Mouse (Mus musculus) gastrocnemius, postnatal 25 days (tissue): ENCODE results near the gene Ica1. TPM values are rescaled to one million over a fixed set of nuclear protein-coding genes. Genes with fewer than 3 reads are reported as not detected.

Experiments
- DNase-seq: peaks from one replicate; pipeline ENCODE4 v3.0.0; 2022
- total RNA-seq, 2 experiments: library from RNA; stranded (reverse); gene quantifications; 1 replicate in 1 of 2; 2 replicates in 1 of 2; pipeline ENCODE4 v1.2.3; 2021

Gene Ica1
- total RNA-seq, 2 experiments from 2014 or later = 0.70 to 1.6 TPM

DNA sequence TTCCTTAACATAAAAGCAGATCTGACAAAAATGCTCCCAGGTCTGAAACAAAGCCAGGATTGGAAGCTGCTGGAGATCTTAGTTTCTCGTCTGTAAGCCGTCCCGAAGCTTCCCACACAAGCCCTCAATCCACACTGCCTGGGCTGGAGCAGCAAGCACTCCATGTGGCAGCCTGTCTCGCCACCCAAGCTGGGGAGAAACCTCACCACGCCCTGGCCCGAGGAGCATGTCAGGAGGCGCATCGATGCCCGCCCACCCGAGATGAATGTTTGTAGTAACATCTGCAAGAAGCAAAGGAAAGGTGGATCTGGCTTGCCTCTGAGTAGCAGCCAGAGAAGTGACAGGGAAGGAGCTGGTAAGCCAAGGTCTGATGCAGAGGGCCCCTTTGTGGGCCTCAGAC lies 133.6 kb downstream of the Ica1 start:
- no peak for DNase-seq

DNA sequence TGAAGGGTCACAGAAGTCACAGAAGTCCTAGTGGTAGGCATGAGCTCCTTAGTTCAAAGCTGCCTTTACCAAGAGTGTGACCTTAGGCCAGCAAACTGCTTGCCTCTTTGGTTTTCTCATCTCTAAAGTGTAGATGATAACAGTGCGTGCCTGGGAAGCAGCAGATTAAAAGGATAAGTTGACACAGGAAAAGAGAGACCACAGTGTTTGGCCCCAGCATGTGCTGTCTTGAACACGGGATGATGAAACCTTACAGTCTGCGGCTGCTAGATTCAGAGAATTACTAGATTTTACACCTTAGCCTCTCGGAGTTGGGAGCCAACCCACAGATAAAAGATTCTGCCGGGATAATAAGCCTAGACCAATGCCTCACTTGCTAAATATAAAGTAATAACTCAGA lies 137.4 kb downstream of the Ica1 start:
- DNase-seq = no peak

DNA sequence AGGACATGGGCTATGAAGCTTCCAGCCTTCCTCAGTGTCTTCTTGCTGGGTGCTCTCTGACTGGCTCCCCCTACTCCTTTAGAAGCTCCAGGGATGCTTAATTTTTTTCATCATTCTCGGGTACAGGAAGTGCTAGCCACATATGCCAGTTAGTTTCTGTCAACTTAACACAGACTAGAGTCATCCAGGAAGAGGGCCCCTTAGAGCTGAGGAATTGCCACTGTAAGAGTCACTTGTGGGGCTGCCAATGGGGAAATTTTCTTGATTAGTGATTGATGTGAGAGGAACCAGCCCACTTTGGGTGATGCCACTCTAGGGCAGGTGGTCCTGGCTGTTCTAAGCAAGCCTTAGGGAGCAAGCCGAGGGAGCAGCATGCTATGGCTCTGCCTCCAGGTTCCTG lies 138.8 kb downstream of the Ica1 start:
- DNase-seq = no peak

DNA sequence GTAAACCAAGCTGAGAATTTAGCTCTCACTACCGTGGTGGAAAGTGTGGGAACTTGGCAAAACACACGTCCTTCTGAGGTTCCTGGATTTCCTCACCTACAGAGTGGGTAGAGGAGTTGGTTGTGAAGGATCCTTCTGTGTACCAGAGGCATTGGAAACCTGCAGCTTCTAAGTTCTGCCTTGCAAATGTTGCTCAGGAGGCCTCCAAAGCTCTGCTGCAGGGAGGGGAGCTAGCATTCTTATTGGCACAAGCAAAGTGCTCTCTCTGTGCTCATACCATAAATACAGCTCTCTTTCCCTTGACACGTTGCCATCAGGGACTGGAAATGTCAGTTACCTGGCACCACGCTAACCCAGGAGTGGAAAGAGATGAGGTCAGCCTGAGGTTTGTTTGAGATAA lies 139.4 kb downstream of the Ica1 start:
- DNase-seq = no peak

DNA sequence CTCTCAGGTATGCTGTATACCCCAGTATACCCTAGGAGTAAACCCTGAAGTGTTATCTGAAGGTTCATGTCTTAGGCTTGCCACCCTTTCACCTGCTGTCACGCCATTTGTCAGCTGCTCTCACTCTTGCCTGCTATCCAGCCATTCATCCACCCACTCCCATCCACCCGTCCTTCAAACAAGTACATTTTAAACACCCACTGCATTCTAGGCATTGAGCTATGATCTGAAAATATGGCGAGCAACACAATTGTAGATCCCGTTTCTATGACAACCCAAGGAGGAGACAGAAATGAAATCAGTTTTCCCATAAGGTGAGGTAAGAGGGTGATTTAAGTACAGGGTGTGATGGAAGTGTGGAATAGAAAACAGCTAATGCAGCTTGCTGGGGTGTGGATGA lies 140.2 kb downstream of the Ica1 start:
- DNase-seq = no peak

DNA sequence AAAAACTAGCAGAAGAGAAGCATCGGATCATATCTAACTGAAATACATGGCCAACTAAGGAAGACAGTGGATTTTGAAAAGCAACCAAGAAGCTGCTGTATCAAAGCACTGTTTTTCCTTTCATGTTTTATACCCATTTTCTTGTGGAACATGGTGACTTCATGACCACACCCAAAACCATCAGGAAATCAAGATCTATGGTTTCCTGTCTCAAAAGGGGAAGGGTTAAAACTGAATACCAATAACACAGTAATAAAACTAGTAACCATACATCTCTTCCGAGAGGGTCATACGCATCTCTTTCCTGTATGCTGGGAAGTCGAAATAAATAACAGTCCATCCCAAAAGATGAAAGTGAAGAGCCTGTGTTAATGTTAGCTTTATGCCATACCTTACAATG lies 145.6 kb downstream of the Ica1 start:
- no peak for DNase-seq

DNA sequence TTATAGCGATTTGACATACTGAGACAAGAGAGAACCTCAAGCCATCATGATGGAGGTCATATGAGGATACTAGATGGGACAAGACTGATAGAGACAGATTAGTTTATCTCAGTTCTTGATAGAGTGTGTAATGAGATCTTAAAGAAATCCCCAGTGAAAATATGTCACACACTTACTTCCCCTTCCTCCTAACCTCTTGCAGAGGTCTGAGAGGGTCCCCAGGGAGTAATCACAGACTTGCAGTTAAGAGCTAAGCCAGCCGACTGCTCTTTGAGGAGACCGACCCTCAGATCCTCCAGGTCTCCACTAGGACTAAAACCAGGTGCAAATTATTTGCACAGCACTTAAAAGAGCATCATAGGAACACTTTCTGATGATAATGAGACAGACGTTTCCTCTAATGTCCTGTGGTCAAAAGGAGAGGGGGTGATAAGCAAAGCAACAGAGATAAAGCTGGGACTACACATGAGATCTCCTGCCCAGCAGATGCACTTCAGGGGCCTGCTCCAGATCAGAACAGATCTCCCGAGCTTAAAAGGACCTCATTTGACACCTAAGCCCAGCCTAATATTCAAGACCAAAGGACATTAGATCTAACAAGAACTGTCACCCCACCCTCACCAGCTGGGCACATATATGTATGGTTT lies 146.2 kb downstream of the Ica1 start:
- DNase-seq = no peak

DNA sequence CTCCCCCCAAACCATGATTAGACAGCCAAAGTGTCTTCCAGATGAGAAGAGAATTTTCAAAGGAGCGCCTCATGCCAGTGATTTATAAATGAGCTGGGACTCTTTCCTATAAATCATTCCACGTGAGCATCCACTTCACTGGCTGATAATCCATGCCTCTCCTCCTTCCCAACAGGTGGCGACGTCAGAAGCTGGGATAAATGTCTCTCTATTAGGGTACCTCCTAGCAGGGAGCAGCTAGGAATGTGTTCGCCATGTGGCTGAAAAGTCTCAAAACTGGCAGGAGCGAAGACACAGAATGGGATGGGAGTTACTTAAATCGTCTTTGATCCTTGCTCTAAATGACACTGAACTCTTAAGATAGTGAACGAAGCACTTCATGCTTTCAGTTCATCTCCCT lies 146.9 kb downstream of the Ica1 start:
- DNase-seq = no peak

DNA sequence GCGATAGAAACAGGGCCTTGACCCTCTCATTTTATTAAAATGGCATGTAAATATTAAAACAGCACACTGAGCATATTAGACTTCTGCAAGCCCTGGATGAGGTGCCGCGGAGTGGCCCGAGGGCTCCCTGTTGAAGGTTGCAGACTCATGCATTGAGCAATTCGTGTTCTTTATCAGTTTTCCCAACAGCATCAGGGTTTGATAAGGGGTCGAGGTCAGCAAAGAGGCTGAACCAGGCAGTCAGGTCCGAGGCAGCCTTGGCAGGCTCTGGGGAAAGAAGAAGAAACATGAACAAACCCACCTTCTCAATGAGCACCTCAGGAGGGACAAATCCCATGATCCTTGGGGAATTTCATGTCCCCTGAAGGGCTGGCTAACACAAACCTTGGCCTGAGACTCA lies 147.8 kb downstream of the Ica1 start:
- no peak for DNase-seq

DNA sequence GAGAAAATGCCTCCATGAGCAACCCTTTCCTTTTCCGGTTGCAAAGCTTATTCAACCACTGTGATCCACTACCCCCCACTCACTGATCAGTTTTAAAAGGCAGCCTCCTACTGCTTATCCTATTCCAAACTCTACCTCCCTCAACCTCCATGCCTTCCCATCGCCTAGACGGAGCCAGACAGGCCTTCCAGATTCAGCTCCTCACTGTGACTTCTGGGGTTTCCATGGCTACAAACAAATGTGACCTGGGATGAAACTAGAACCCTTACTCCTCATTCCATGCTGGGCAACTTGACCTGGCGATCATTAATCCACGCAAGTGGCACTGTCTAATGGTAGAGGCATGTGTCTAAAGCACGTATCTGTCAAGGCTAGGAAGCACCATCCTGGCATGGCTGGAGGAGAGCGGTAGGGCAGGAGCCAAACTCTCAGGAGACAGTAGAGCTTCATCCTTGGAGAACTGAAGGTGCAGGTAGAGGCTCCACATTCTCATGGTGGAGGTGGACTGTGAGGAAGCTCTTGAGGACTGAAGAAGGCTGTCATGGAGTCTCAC lies 149.5 kb downstream of the Ica1 start:
- DNase-seq = no peak

DNA sequence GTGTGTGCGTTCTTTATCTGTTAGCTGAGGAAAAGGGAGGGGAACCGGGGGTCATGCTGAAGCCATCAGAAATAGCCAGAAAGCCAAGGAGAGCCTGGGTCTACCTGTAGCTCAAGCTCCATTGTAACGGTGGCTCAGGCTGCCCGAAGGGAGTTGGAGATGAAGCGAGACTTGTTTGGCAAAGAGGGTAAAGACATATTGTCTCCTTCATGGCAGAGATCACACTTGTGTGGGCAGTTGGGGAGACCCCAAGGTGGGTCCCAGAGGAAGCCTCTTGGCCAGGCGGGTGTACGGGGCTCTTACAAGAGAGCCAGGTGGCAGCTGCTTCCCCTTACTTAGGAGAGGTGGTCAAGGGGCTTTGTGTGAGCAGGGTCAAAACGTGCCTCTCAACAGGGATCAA lies 150.1 kb downstream of the Ica1 start:
- DNase-seq = no peak

DNA sequence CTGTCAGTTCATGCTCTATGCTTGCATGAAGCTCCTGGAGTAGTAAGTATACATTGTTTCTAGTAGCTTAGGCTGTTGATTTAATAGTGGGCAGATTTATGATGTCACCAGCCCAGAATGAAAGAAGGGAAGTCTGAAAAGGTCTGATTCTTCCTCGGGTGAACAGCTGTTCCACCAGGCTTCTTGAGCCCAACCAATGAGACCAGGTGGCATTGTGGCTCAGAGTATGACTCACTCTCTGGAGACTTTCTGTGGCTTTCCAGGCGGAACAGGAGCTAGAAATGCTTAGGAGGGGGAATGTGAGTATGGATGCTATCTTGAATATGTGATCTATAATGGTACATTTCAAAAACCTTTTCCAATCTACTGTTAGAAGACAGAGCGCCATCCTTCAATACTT lies 155.2 kb downstream of the Ica1 start:
- no peak for DNase-seq

DNA sequence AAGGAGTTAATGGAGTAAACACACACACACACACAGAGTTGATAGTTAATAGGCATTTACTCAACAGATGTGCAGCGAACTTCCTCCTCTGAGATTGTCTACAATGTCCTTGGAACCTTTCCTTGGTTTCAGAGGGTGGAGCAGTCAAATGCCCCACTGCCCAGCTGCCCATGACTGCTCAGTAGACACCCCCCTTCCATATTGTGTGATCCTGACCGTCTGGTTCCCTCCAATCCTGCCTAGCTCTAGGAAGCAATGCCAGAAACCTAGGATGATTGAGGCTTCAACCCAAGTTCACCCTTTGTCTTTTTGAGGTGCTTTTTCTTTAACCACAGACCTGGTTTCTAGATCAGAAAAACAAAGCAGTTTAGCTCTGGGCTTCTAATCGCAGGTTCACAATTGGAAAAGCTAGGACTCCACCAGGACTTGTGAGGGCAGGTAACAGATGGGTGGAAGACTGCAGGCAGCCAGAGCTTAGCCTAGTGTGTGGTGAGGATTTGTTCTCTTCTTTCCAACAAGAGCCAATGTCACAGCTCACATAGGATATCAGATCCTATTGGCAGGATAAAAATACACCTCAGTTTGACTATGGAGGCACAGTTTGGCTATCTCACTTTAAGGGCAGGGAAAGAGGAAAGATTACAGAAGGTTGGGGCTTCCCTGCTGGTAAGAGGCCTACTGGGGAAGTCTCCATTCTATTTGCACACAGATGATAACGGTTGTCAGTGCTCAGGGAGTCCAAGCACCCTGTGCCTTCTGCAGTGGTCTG lies 158.5 kb downstream of the Ica1 start:
- DNase-seq = no peak

DNA sequence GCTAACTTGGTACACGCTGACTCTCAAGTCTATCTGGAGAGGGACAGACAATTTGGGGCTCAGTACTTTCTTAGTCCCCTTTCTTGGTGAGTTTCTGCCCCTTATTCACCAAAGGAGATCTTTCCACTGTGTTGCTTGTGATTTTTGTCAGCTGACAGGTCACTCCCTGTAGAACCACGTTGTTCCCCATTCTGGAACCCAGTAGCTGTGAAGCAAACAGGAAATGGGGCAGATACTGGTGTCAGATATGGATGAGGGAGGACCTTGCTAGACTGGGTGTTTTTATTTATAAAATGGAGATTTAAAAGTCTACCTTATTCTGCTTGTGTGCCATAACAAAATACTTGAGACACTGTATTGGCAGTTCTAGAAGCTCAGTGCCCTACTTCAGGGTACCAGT lies 160.9 kb downstream of the Ica1 start:
- DNase-seq = no peak

DNA sequence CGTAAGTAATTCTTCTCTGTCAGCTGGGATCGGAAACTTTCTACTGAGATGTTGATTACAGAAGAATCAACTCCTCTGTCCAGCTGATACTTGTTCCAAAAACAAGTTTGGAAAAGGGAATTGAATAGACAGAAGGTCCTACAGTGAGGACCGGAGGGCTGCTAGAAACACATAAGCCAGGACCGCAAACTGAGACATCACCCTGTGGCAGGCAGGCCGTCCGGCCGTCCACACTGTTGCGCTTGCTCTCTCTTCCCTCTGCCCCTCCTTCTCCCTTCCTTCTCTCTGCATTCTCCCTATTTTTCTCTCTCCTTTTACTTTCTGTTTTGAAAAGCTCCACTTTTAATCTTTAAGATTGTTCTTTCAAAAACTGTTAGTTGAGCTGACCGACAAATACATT lies 186.6 kb downstream of the Ica1 start:
- DNase-seq = no peak

DNA sequence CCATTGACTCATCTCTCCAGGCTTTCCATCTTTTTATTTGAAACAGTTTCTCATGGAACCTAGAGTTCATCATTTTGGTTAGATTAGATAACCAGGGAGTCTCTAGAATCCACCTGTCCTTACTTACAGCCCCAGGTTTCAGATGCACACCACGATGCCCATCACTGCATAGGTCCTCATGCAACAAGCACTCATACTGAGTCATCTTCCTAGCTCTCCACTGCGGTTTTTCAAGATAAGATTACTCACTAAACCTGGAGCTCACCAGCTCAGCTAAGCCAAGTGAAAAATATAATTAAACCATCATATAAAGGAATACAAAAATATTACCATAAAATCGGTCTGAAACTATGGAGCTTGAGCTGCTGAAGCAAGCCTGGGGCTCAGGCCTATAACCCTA lies 194.4 kb downstream of the Ica1 start:
- DNase-seq = no peak

DNA sequence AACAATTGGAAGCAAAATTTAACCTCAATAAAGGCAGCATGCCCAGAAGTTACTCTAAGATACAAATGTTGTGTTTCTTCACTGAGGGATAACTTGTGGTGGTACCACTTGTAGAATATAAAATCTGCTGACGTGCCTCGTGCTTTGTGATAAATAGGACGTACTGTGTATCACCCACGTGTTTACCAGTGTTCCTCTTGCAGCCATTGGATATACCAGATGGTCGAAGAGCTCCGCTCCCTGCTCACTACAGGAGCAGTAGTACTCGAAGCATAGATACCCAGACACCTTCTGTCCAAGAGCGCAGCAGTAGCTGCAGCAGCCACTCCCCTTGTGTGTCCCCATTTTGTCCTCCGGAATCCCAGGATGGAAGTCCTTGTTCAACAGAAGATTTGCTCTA lies 195.9 kb downstream of the Ica1 start:
- DNase-seq = no peak

Other genes with a start within 250 kb of the Ica1 start
- gene Nxph1, start 169.9 kb upstream of the Ica1 start, total RNA-seq = not detected